ENCODE assay signal across 8 mouse cellular contexts in the genomic region with DNA sequence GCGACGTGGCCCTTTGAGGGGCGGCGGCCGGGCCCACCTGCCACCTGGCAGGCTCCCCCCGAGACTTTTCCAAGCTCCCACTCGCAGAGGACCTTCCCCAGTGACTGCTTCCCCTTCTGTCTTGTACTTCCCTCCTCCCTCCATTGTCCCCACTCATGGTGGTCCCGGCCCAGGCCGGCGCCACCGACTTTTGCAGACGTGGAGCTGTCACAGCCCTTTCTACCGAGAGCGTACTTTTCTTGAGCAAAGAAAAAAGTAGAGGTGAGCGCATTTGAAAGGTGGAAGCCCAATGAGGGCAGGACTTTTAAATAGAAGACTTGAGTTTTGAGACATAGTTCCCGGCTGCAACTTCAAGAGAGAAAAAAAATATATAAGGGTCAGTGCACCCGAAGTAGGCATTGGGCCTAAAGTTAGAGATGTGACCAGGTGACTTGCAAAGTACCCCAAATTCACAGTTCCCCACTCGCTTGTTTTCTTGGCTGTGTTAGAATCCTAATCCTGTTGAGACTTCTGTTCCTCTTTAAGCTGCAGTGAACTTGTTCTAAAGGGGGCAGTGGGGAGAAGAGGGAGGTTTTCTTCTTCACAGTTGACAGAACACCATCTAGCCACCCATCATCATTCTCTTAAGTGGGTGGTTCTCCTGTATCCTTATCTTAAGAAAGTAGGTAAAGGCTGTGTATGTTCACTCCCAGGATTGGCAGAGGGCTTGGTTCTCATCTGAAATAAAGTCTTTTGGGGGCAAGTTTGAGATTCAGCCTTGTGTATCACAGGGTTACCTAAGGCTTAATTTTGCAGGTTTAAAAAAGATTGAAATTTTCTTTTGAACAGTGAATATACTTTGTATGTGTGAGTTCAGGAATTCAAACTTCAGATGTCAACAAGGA. TPM values are rescaled to one million over a fixed set of nuclear protein-coding genes. Genes with fewer than 3 reads are reported as not detected.
DNase-seq lines count a peak whose midpoint lies in the region; ATAC-seq lines count a peak whose summit lies in the region.

No protein-coding gene starts in this region.

- peak overlapping the region; percentile 66 for H3K4me2 ChIP-seq in forebrain, embryonic 12.5 days
- peak overlapping the region; percentile 48 for H3K4me2 ChIP-seq in intestine, embryonic 16.5 days (ENCODE audit: low read depth, low read length)
- peak overlapping the region; percentile 74 for H3K4me2 ChIP-seq in midbrain, embryonic 12.5 days (replicated peaks)

- peak overlapping the region; percentile 84 for H3K9ac ChIP-seq in forebrain, embryonic 12.5 days
- H3K9ac ChIP-seq in intestine, embryonic 16.5 days (ENCODE audit: low read depth, low read length) = peak overlapping the region; percentile 98
- peak overlapping the region; percentile 96 for H3K9ac ChIP-seq in midbrain, embryonic 12.5 days (replicated peaks)

- peaks cover 24% of the 10 kb centered on the region for H3K4me1 ChIP-seq in forebrain, embryonic 12.5 days
- H3K4me1 ChIP-seq in intestine, embryonic 16.5 days (ENCODE audit: control insufficient read depth, insufficient read depth, low read length) = peaks cover 16% of the 10 kb centered on the region
- peaks cover 25% of the 10 kb centered on the region for H3K4me1 ChIP-seq in midbrain, embryonic 12.5 days

- peak; percentile 47; the same call in 1 of the 2 replicates for ATAC-seq in forebrain, embryonic 12.5 days (ENCODE audit: low FRiP score)
- ATAC-seq in intestine, embryonic 16.5 days = peak; percentile 45
- peak; percentile 75 for ATAC-seq in midbrain, embryonic 12.5 days (ENCODE audit: low FRiP score, low read depth)
- no peak for ATAC-seq in inflammation-experienced regulatory T-cells, adult 6 months

- peak overlapping the region; percentile 84 for H3K27ac ChIP-seq in forebrain, embryonic 12.5 days
- peak overlapping the region; percentile 82 for H3K27ac ChIP-seq in intestine, embryonic 16.5 days (ENCODE audit: low read length)
- H3K27ac ChIP-seq in midbrain, embryonic 12.5 days (replicated peaks) = peak overlapping the region; percentile 85

- H3K9me3 ChIP-seq in forebrain, embryonic 12.5 days = no peaks in the 10 kb centered on the region
- no peaks in the 10 kb centered on the region for H3K9me3 ChIP-seq in intestine, embryonic 16.5 days (ENCODE audit: control insufficient read depth, low read length)
- no peaks in the 10 kb centered on the region for H3K9me3 ChIP-seq in midbrain, embryonic 12.5 days

- WGBS in forebrain, embryonic 12.5 days = under 1% methylated on average over 17 of the region's 18 CpGs
- 2% methylated on average over 18 of the region's 18 CpGs for WGBS in intestine, embryonic 16.5 days
- WGBS in midbrain, embryonic 12.5 days = under 1% methylated on average over 14 of the region's 18 CpGs

- H3K36me3 ChIP-seq in forebrain, embryonic 12.5 days (replicated peaks) = peaks cover 17% of the 10 kb centered on the region
- peaks cover 4% of the 10 kb centered on the region for H3K36me3 ChIP-seq in intestine, embryonic 16.5 days (ENCODE audit: control insufficient read depth, insufficient read depth, low read length)
- peaks cover 14% of the 10 kb centered on the region for H3K36me3 ChIP-seq in midbrain, embryonic 12.5 days

- no peaks in the 10 kb centered on the region for H3K27me3 ChIP-seq in forebrain, embryonic 12.5 days
- no peaks in the 10 kb centered on the region for H3K27me3 ChIP-seq in intestine, embryonic 16.5 days (replicated peaks; ENCODE audit: control insufficient read depth, insufficient read depth, low read length)
- no peaks in the 10 kb centered on the region for H3K27me3 ChIP-seq in midbrain, embryonic 12.5 days

- DNase-seq in lung, adult 18-20 months = peak; percentile 12 to 13
- DNase-seq in lung, postnatal 14 days = no peak
- DNase-seq in ZHBTc4 (ENCODE audit: low read depth, low spot score) = peak; percentile 51
- no peak for DNase-seq in adrenal gland, postnatal 25 days

- H3K4me3 ChIP-seq in forebrain, embryonic 12.5 days (replicated peaks) = peak overlapping the region; percentile 75
- H3K4me3 ChIP-seq in intestine, embryonic 16.5 days (ENCODE audit: low read length) = peak overlapping the region; percentile 97
- H3K4me3 ChIP-seq in midbrain, embryonic 12.5 days = peak overlapping the region; percentile 91

RNA-seq across cellular contexts. Expression of gene Itch, which starts 0.9 kb away (rescaled TPM):
- 62.8 and 69.2 TPM in 2 replicates for polyA plus RNA-seq in forebrain, embryonic 12.5 days (2016; fragmentation: Nextera tagmentation; extraction: Ambion mirVana)
- 40.3 and 41.3 TPM in 2 replicates for polyA plus RNA-seq in intestine, embryonic 16.5 days (2015; fragmentation: Nextera tagmentation; extraction: Ambion mirVana)
- polyA plus RNA-seq in midbrain, embryonic 12.5 days (2016; fragmentation: Nextera tagmentation; extraction: Ambion mirVana) = 64.1 and 66.2 TPM in 2 replicates
- polyA plus RNA-seq in inflammation-experienced regulatory T-cells, adult 6 months (2017; shearing (Covaris generic)) = 10 to 100 TPM; 52.0 to 68.2 (median 58.8) TPM
- 49.8 and 53.0 TPM in 2 replicates for total RNA-seq in adrenal gland, postnatal 25 days (2021)

RNA-seq across cellular contexts. Expression of gene Ahcy, which starts 59.9 kb away (rescaled TPM):
- 61.2 and 62.6 TPM in 2 replicates for polyA plus RNA-seq in forebrain, embryonic 12.5 days (2016; fragmentation: Nextera tagmentation; extraction: Ambion mirVana)
- 111 and 118 TPM in 2 replicates for polyA plus RNA-seq in intestine, embryonic 16.5 days (2015; fragmentation: Nextera tagmentation; extraction: Ambion mirVana)
- polyA plus RNA-seq in midbrain, embryonic 12.5 days (2016; fragmentation: Nextera tagmentation; extraction: Ambion mirVana) = 60.1 and 63.4 TPM in 2 replicates
- 10 to 100 TPM; 26.3 to 55.1 (median 40.2) TPM for polyA plus RNA-seq in inflammation-experienced regulatory T-cells, adult 6 months (2017; shearing (Covaris generic))
- total RNA-seq in adrenal gland, postnatal 25 days (2021) = 42.0 and 52.2 TPM in 2 replicates

Comparison
In these comparisons a context has a peak if more than half of its experiments do, and no peak if none do; other contexts are left out.
1. DNase-seq: peak in lung, adult 18-20 months (2 of 2) and ZHBTc4 (single experiment); none in lung, postnatal 14 days (single experiment) and adrenal gland, postnatal 25 days (single experiment).
2. Peak in every context shown above with its lines, with median percentiles within 50 percentile points of each other: H3K27ac ChIP-seq, H3K4me2 ChIP-seq, H3K4me3 ChIP-seq and H3K9ac ChIP-seq.